Mouse (Mus musculus) hindbrain, embryonic 11.5 days (tissue): ENCODE measurements around the gene Gm49425. TPM values are rescaled to one million over a fixed set of nuclear protein-coding genes. Genes with fewer than 3 reads are reported as not detected.

Source experiments
- ATAC-seq: fragments of 200-750 bp; cut with Nextera tagmentation; 2 replicates; pipeline ENCODE4 v1.8.0; 2017; ENCODE audit warnings: mild to moderate bottlenecking, moderate TSS enrichment, moderate library complexity; ENCODE audit not compliant: low FRiP score
- DNase-seq: peaks from one replicate; pipeline ENCODE4 v3.0.0-alpha.2; 2015; ENCODE audit warnings: low spot score
- H3K27ac ChIP-seq: fragments of 300-500 bp; sonication (generic); 2 replicates; pipeline ENCODE4 v1.5.1; 2014; ENCODE audit warnings: mild to moderate bottlenecking, low read depth, low read length
- H3K27me3 ChIP-seq: fragments of 300-500 bp; sonication (generic); 2 replicates; pipeline ENCODE4 v1.6.1; 2014; ENCODE audit warnings: mild to moderate bottlenecking, low read length, moderate library complexity, mixed read lengths; ENCODE audit not compliant: control insufficient read depth, insufficient read depth
- H3K36me3 ChIP-seq: fragments of 300-500 bp; sonication (generic); 2 replicates; pipeline ENCODE4 v1.6.1; 2014; ENCODE audit warnings: mild to moderate bottlenecking, low read length, moderate library complexity, mixed read lengths; ENCODE audit not compliant: control insufficient read depth, insufficient read depth
- H3K4me1 ChIP-seq: fragments of 300-500 bp; sonication (generic); replicated peaks from 2 replicates; pipeline ENCODE4 v1.6.1; 2014; ENCODE audit warnings: low read length, mixed read lengths; ENCODE audit not compliant: control insufficient read depth, insufficient read depth
- H3K4me2 ChIP-seq: fragments of 300-500 bp; sonication (generic); replicated peaks from 2 replicates; pipeline ENCODE4 v1.6.1; 2014; ENCODE audit warnings: mild to moderate bottlenecking, low read depth, low read length
- H3K4me3 ChIP-seq: fragments of 300-500 bp; sonication (generic); 2 replicates; pipeline ENCODE4 v1.5.1; 2014; ENCODE audit warnings: low read depth, low read length
- H3K9ac ChIP-seq: fragments of 300-500 bp; sonication (generic); 2 replicates; pipeline ENCODE4 v1.6.1; 2014; ENCODE audit warnings: low read depth, low read length
- H3K9me3 ChIP-seq: fragments of 300-500 bp; sonication (generic); 2 replicates; pipeline ENCODE4 v1.6.1; 2016; ENCODE audit warnings: low read length; ENCODE audit not compliant: control insufficient read depth
- WGBS: fragments of 180-500 bp; shearing (Covaris S2); extraction: QIAGEN DNeasy Blood & Tissue Kit; methylation state at CpG from one replicate; pipeline ENCODE4 v1.1.7; 2014; 5-methylcytosine and 5-hydroxymethylcytosine counted together
- polyA plus RNA-seq: library from polyadenylated mRNA; unstranded; fragments of >200 nt; fragmentation: Nextera tagmentation; extraction: Ambion mirVana; gene quantifications from 2 replicates; pipeline ENCODE4 v1.2.1, GENCODE M21; 2014

The Gm49425 gene
- polyA plus RNA-seq, 1 experiment from 2014 or later: not detected

DNA sequence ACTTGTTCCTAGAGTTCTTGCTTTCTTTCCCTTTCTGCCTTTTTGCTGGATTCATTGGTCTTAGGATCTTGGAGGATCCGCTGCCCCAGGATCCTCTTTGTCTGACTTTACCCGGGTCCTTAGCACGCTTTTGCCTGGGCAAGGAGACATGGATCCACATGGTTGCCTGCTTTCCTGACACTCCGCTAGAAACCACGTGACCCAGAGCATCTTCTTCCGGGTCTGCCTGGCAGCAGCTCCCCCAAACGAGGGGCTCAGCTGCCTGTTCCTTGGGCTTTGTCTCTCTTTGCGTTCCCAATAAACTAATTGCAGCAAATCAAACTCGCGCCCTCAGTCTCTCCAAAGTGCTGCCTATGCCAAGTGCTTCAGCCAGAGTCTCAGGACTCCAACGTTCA is 37.4 kb downstream of the Gm49425 start:
- WGBS: 31% methylated on average over 11 of the region's 11 CpGs
- H3K27me3 ChIP-seq: peaks cover 4% of the 10 kb centered on the region; the same call in 1 of the 2 replicates
- H3K4me1 ChIP-seq: peaks cover 7% of the 10 kb centered on the region
- H3K36me3 ChIP-seq: no peaks in the 10 kb centered on the region
- peak overlapping the region; percentile 67 for H3K4me2 ChIP-seq
- H3K9ac ChIP-seq: peak overlapping the region; percentile 50; the same call in 1 of the 2 replicates
- DNase-seq (peak; percentile 49), ATAC-seq (no peak)
- no peaks in the 10 kb centered on the region for H3K9me3 ChIP-seq
- peak overlapping the region; percentile 24 for H3K4me3 ChIP-seq
- H3K27ac ChIP-seq: no peak overlapping the region

DNA sequence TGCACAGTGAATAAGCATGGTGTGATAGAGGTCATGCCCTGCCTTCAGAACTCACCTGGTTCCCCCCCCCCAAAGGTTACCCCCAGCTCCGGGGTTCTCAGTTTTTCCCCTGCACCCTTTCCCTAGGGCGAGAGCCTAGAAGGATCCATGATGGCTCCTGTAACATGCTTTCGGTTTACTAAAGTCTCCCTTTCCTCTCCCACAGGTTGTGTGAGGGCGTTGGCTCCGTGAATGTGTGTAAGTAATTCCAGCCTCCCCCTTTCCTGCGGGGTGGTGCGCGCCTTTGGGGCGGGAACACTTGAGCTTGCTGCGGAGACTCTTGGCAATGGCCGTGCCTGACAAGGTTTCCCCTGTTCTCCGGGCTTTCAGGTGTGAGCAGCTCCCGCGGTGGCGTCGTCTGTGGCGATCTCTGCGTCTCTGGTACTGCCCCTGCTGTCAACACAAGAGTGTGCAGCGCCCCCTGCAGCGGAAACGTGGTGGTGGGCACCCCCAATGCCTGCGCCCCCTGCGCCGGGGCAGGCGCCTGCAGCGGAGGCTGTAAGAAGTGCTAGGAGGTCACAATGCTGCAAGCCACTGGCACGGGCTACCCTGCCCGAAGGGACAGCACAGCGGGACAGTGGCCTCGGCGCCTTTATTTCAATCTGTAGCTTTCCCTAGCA is 37.9 kb downstream of the Gm49425 start:
- peaks cover 7% of the 10 kb centered on the region for H3K4me1 ChIP-seq
- H3K36me3 ChIP-seq: no peaks in the 10 kb centered on the region
- DNase-seq (peak; percentile 74), ATAC-seq (no peak)
- peak overlapping the region; percentile 24 for H3K4me3 ChIP-seq
- H3K27me3 ChIP-seq: peaks cover 4% of the 10 kb centered on the region; the same call in 1 of the 2 replicates
- H3K27ac ChIP-seq: no peak overlapping the region
- no peaks in the 10 kb centered on the region for H3K9me3 ChIP-seq
- 13% methylated on average over 31 of the region's 31 CpGs for WGBS
- H3K4me2 ChIP-seq: peak overlapping the region; percentile 67
- H3K9ac ChIP-seq: peak overlapping the region; percentile 50; the same call in 1 of the 2 replicates

DNA sequence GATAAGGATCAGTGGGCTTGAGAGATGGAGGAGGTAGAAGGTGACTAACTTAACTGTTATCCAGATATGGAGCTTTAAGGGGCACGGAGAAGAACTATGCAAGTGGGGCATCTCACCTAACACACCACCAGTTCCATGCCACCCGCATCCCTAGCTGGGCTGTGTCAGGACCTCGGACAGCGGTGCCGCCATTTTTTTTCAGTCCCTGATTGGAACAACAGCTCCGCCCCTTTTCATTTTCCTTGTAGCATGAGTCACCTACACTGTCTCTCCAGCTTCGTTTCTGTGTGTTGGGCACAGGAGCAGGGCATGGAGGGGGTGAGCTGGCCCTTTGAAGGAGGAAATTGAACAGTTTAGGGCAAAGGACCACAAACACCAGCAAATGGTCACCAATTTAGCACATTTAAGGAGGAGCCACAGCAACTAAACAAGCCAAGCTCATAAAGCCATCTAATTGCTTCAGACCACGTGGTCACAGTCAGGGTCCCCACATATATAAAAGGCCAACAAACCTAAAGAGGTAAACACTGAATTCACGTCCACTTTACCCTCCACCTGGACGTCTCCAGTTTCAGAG is 44.0 kb downstream of the Gm49425 start, which contains the start of gene Krt86:
Krt86 (plus strand) TSS at position 527 of the 577 bp plus-strand sequence.
- no peaks in the 10 kb centered on the region for H3K36me3 ChIP-seq
- no peak within 1 kb of the TSS for H3K9ac ChIP-seq
- H3K4me1 ChIP-seq: no peaks in the 10 kb centered on the region
- ATAC-seq (no peak), DNase-seq (peak; percentile 56)
- WGBS: 39% methylated on average over 10 of the region's 10 CpGs
- H3K9me3 ChIP-seq: no peaks in the 10 kb centered on the region
- H3K27ac ChIP-seq: no peak within 1 kb of the TSS
- H3K4me3 ChIP-seq: no peak within 1 kb of the TSS
- no peak within 1 kb of the TSS for H3K4me2 ChIP-seq
- no peaks in the 10 kb centered on the region for H3K27me3 ChIP-seq

DNA sequence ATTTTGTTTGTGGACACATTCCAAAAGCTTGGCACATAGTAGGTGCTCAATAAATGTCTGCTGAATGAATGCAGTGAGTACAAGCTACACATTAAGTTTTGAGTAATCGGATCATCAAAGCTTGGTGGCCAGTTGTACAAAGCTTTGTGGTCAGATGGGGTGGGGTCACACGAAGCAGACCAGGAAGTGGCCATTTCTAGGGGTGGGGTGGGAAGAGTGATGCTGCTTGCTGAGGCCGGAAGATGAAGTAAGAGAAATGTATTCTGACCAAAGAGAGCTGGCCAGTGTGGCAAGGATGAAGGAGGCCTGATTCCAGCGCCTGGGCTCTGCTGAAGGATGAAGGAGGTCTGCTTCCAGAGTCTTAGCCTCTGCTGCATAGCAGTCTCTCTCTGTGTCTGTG is 48.0 kb downstream of the Gm49425 start:
- H3K9ac ChIP-seq: no peak overlapping the region
- no peaks in the 10 kb centered on the region for H3K4me1 ChIP-seq
- H3K9me3 ChIP-seq: no peaks in the 10 kb centered on the region
- ATAC-seq (no peak), DNase-seq (no peak)
- no peak overlapping the region for H3K4me3 ChIP-seq
- 93% methylated on average over 4 of the region's 4 CpGs for WGBS
- no peak overlapping the region for H3K4me2 ChIP-seq
- H3K27me3 ChIP-seq: no peaks in the 10 kb centered on the region
- H3K36me3 ChIP-seq: no peaks in the 10 kb centered on the region
- no peak overlapping the region for H3K27ac ChIP-seq

Other genes with a start within 250 kb of the Gm49425 start
- 66.5 and 69.6 TPM in 2 replicates for gene Atg101, start 233.0 kb downstream of the Gm49425 start, polyA plus RNA-seq
- gene 6030408B16Rik, start 224.0 kb downstream of the Gm49425 start, polyA plus RNA-seq: 0.17 and 0.25 TPM in 2 replicates
- gene Krt80, start 147.1 kb downstream of the Gm49425 start, polyA plus RNA-seq: 0.09 TPM in 1 of 2 replicates, not detected in the other
- gene Krt7, start 106.2 kb downstream of the Gm49425 start, polyA plus RNA-seq: 9.0 and 12.0 TPM in 2 replicates
- gene Krt87, start 78.5 kb downstream of the Gm49425 start, polyA plus RNA-seq: 0.08 TPM in 1 of 2 replicates, not detected in the other
- not detected in 2 replicates for gene Krt88, start 69.5 kb downstream of the Gm49425 start, polyA plus RNA-seq
- gene Krt81, start 53.5 kb downstream of the Gm49425 start, polyA plus RNA-seq: not detected in 2 replicates
- not detected in 2 replicates for gene Krt86, start 43.8 kb downstream of the Gm49425 start, polyA plus RNA-seq
- not detected in 2 replicates for gene Krt83, start 25.7 kb downstream of the Gm49425 start, polyA plus RNA-seq
- gene Krt84, start 15.6 kb upstream of the Gm49425 start, polyA plus RNA-seq: not detected in 2 replicates
- not detected in 2 replicates for gene Krt82, start 33.4 kb upstream of the Gm49425 start, polyA plus RNA-seq
- 0.07 and 0.42 TPM in 2 replicates for gene Krt90, start 45.7 kb upstream of the Gm49425 start, polyA plus RNA-seq
- gene Krt75, start 56.6 kb upstream of the Gm49425 start, polyA plus RNA-seq: 0.04 and 0.05 TPM in 2 replicates
- gene Gm5414, start 110.9 kb upstream of the Gm49425 start, polyA plus RNA-seq: not detected in 2 replicates
- gene Gm5478, start 130.1 kb upstream of the Gm49425 start, polyA plus RNA-seq: not detected in 2 replicates
- not detected in 2 replicates for gene Krt6b, start 163.0 kb upstream of the Gm49425 start, polyA plus RNA-seq
- gene Krt6a, start 177.0 kb upstream of the Gm49425 start, polyA plus RNA-seq: not detected in 2 replicates
- 1.8 and 1.9 TPM in 2 replicates for gene Krt5, start 195.6 kb upstream of the Gm49425 start, polyA plus RNA-seq
- gene Krt71, start 225.8 kb upstream of the Gm49425 start, polyA plus RNA-seq: not detected in 2 replicates